Mouse (Mus musculus) c-Kit-positive CD71-positive TER-119-positive erythroid progenitor cells, embryonic 14.5 days (primary cell): ENCODE results near the gene Cd63.

ENCODE experiments used
- DNase-seq: peaks from one replicate; pipeline ENCODE4 v3.0.0-alpha.2; 2013; ENCODE audit warnings: low spot score

The Cd63 gene

DNA sequence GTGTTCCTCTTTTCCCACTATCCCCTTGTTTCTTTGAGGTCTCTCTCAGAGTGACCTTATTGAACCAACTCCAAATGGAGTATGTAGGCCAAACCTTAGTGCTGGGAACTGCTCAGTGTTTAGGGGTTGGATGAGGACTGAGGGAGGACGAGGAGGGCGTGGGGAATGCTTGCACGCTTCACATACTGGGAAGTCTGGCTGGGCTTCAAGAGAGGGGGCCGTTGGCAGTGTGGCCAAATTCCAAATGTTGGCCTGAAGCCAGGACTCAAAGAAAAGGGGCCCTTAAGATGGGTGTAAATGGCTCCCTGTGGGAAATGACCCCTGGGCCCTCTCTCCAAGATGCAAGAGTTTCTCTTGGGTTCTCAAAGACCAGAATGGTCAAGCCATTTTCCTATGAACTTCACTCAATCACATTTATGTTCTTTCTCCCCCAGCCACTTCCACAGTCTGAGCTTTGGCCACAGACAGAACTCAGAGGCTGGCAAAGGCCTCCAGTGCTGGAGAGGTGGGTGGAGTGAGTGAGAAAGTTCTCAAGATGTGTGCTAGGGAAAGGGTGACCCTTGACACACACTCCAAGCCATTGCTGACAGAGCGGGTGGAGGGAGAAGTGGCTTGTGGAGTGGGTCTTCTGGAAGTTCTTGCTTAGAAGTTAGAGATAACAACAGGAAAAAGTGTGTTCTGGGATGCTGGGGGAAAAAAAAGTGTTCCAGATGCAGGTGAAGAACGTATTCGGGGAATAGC, 29.0 kb downstream of the Cd63 start:
- no peak for DNase-seq

DNA sequence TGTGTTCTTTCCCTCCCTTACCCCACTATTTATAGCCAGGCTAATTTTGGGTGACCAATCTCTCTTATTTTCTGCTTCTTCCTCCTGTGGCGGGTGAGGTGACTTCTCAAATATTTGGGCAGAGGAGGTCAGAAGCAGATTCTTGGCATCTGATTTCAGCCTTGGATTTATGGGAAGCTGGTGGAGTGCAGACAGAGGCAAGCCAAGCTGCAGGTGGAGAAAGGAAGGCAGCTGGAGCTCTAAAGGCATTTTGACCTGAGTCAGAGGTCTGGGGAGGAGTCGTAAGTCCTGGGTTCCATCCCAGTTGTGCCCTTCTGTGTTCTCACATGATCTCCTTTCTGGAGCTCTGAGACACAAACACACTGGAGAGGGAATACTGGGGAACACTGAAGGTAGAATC, 30.7 kb downstream of the Cd63 start:
- no peak for DNase-seq

DNA sequence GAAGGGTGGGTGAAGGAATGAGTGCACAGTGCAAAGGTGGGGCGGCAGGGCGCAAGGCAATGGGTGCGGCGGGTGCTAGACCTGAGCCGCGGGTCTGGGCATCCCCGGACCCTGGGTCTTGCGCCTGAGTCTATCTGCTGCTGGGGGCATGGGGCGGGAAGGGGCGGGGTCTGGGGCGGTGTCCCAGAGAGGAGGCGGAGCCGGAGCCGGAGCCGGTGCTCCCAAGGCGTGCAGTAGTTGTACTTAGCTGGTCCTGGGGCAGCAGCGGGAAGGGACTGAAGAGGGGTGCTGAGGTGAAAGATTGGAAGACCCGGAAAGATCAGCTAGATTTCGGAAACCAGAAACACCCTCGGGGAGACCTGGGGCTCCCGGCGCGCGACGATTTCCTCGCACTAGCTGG, 32.8 kb downstream of the Cd63 start, which contains the start of gene Itga7:
Itga7 (plus strand) TSS at position 245 of the 400 bp plus-strand sequence.
- no peak for DNase-seq

DNA sequence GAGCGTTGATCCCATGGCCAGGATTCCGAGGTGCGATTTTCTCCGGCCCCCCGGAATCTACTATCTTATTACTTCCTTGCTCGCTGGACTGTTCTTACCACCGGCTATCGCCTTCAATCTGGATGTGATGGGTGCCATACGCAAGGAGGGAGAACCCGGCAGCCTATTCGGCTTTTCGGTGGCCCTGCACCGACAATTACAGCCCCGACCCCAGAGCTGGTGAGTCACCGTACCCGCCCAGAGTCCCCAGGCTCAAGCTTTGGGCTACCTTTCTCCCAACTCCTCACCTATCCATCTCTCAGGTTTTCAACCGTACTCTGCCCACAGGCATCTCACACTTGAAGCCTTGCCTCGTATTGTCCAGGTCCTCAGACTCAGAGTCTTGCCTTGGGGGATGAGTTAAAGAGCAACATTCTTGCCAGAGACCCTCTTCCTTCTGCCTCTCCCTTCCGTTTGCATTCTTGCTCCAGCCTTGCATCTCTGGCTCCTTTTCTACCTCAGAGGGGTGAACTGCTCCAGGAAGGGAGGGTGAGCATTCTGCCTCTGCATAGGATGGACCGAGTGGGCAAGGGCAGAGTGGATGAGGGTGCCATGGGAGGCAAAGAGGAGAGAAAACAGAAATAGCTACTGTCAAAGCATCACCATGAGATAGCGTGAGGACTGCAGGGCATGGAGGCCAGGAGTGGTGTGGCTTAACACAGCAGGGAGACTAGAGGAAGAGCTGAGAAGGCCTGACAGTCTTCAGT, 33.4 kb downstream of the Cd63 start:
- no peak for DNase-seq

DNA sequence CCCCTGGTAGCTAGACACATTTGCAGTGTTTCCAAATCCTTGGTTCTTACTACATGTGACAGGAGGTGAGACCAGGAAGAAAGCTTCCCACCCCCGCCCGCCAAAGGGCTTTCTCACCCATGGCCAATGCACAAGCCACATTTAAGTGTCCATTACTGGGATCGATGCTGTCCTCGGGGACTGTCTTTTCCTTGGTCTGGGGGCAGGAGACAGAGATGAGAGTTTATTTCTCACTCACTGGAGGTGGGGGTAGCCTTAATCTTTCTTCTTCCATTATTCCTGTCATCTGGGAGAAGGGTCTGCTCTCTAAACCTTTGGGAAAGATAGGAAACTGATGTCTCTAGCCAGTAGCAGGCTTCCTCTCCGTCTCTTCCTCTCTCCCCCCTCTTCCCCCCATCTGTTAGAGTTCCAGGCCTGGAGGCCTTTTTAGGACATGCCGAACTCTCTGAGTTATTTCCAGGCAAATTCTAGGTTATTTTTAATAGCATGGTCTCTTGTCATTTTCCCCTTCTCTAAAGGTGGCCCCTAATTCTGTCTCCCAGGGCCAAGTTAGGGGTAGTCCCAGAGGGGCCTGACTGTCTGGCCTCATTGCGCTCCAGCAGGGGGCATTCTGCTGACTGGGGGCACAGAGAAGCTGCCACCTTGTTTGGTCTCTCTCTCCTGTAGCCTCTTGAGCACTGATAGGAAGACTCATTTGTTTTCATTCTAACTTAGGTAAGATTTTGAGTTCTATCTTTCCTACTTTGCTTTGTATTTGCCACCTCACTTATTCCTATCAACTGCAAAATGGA, 34.4 kb downstream of the Cd63 start:
- no peak for DNase-seq

DNA sequence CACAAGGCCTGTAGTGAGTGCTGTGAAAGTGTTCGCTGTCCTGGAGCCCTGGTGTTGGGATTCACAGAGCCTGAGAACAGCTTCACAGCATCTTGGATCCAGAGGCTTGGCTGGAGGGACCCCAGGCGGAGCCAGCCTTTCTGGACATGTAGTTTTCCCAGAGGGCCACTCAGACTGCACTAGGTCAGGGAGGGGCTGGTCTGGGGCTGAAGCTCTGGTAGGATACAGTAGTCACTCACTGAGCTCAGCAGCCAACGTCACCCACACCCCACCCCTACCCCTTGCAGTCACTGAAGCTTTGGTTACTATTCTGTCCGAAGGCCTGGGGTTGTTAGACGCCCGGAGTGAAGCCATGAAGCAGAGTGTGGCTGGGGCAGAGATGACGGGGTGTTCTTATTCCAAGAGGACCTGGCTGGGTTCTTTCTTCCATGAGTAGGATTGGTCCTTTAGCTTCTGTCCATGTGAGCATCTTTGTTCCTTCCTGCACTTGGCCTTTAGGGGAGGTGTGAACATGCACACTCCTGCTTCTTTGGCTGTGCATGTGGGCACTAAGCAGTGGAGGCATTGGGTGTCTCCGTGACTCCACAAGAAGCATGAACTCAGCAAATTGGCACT, 35.1 kb downstream of the Cd63 start:
- no peak for DNase-seq

DNA sequence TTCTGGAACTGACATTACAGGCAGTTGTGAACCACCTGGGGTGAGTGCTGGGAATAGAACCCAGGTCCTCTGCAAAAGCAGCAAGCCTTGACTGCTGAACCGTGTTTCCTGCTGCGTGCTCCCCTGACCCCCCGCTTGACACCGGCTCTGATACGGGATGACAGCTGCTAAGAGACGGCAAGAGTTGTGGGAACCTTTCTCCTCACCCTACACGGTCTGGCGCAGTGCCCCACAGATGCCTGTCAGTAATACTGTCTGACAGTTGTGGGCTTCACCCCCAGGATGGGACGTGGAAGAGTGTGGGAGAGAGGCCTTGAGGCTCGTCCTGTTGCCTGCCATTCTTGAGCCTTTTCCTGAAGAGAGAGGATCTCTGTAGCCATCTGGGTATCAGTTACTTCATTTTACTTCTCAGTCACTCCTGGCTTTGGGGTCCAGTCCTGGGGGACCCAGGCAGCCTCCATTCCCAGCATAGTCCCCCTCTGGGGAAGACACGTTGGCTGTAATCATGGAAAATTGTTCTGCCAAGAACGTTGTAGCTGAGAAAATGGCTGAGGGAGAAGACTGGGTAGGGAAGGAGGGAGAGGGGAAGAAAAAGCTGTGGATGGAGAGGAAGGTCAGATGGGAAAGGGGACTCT, 37.1 kb downstream of the Cd63 start:
- DNase-seq, result no peak

DNA sequence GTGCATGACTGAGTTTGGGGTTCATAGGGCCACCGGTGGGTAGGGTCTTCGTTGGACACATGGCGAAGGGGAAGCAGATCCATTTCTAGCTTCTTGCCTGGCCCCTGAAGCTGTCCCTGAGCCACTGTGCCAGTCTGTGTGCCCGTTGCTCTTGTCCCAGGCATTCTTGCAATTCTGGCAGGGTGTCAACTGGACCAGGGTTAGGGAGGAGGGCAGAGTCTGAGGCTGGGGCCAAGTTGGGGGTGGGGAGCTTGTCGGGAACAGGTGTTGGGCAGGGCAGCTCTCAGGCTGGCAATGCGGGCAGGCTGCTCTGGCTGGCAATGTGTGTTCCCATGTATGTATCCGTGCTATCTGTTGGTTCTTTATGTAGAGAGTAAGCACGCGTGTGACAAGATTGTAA, 37.7 kb downstream of the Cd63 start:
- no peak for DNase-seq

DNA sequence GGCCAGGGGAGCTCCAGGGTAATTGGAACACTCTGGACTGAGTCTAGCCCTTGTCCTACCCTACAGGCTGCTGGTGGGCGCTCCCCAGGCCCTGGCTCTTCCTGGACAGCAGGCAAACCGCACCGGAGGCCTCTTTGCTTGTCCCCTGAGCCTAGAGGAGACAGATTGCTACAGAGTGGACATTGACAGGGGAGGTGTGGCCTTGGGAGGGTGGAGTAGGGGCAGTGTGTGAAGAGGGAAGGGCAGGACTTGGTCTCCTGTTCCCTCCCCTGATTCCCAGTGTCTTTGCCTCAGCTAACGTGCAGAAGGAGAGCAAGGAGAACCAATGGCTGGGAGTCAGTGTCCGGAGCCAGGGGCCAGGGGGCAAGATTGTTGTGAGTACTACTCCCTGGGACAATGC, 38.2 kb downstream of the Cd63 start:
- no peak for DNase-seq

DNA sequence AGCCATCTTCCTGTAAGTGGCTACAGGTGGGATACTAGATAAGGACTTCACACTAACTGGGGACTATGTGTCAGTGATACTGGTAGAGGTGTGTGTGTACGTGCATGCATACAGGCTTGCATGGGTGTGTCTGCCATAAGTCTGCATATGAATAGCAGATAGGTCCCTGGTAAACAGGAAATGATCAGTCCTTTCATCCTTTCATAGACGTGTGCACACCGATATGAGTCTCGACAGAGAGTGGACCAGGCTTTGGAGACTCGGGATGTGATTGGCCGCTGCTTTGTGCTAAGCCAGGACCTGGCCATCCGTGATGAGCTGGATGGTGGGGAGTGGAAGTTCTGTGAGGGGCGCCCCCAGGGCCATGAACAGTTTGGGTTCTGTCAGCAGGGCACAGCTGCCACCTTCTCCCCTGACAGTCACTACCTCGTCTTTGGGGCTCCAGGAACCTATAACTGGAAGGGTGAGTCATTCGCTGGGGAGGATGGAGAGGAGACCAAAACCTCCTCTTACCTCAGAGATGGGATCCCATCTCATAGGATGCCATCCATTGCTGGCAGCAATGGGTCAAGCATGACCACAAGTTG, 39.8 kb downstream of the Cd63 start:
- no peak for DNase-seq

DNA sequence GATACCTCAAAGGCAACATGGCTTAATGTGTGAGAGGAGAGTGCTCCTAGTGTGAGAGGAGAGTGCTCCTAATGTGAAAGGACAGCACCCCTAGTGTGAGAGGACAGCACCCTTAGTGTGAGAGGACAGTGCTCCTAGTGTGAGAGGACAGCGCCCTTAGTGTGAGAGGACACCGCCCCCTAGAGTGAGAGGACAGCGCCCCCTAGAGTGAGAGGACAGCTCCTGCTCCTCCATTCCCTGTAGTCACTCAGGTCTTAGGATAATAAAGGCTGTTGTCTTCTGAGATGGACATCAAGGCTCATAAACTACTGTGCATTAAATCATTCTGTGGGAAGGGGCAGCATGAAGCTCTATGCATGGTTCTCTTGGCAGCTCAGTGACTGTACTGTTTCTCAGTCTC, 44.9 kb downstream of the Cd63 start:
- peak; percentile 14 for DNase-seq

DNA sequence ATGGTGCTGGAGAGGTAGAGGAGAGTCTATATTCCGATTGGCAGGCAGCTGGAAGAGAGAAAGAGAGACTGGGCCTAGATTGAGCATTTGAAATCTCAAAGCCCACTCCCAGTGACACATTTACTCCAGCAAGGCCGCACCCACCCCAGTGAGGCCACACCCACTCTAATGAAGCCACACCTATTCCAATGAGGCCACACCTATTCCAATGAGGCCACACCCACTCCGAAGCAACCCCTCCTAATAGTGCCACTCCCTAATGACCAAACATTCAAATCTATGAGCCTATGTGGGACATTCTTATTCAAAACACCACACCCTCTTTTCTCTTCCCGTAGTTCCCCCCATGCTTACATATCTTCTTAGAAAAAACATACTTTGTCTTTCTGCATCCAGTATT, 46.7 kb downstream of the Cd63 start:
- DNase-seq, result no peak

DNA sequence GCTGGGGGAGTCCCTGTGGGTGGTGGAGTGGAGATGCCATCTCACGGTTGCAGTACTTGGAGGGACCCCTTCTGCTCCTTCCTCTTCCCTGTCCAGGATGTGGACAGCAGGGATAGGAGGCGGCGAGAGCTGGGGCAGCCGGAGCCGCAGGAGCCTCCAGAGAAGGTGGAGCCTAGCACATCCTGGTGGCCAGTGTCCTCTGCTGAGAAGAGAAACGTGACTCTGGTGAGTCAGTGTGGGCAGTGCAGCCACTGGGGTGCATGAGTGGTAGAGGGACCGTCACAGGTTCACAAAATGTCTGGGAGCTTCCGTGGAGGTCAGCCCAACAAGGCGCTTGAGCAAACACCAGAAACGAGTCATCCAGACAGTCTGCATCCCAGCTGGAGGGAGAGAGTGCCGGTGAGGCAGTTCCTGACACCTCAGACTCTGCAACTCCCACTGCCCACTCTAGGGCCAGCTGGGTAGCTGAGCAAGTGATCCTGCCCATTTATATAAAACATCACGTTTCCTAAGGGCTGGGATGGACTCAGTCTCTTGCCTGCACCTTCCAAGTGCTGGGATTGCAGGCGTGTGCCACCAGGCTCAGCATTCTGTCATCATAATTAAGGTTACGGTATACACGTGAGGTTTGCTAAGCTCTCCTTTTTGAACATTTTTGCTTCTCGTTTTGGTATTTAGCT, 49.6 kb downstream of the Cd63 start:
- no peak for DNase-seq

DNA sequence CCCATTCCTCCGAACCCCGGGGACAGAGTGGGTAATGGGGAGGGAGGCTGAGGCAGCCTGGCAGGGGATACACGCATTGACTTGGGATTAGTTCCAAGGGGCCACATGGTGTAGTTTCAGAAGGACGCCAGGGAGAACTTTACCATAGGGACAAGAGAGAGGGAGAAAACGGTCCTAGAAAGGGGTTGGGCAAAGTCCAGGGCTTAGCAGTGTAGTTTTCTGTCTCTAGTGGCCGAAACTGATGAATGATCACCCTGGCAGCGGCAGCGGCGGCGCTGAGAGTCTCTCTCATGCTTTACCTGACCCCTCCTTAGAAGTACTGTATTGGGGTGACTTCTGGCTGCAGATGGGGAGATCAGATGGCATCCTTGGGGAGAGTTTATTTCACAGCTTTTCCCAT, 57.6 kb downstream of the Cd63 start:
- DNase-seq, result no peak

DNA sequence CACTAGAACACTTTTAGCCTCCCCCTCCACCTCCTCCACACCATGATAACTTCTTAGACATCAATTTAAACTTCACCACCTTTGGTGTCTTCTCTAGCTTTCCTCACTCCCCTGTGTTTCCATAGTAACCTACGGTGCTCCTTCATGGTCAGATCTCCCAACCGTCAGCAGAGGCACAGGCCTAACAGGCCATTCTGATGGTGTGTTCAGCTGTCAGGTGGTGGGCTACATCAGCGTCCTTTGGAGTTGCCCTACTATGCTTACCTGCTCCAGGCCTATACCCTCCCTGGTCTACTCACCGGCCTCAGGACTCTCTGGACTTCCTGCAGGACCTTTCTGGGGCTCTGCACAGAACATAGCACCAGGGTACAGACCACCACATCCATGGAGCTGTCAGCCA, 59.4 kb downstream of the Cd63 start:
- no peak for DNase-seq

DNA sequence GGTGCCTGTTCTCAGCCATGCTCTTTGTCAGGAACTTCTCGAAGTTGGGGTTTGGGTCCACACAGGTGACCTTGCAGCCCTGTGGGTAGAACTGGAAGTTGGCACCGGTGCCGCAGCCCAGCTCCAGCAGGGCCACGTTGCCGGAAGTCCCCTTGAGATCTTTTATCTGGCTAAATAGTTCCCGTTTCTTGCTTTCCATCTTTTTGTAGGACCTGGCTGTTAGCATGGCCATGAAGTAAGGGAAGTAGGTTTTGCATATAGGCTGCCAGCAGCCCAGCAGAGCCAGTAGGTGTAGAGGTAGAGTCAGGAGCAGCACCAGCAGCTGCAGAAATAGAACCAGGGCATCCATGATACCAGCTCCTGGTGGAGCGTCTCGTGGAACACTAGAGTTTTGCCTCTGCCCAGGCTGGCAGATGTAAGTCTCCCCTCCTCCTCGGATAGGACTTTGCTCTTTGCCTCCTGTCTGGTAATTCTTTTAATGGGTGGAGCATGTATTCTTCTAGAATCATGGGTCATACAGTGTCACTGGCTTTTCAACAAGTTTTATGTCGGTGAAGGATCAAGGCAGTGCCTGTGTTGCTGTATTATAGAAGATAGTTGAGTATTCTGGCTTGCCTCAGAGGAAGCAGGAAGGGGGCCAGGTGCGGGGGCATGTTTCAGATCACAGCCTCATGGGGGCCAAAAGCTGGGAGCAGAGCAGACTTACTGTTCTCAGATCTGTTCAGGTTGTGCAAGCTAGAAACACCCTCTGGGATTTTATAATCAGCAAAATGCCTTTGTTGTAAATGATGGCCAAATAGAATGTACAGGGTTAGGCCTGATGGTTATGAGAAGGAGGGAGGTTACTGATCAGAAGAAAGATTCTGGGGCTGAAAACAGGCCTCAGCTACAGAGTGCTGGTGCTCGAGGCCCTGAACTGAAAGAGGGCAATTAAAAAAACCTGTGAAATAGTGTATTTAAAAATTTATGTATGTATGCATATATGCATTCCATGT, 60.1 kb downstream of the Cd63 start, which contains the start of gene Mettl7b:
Mettl7b (minus strand) TSS at position 399 of the 995 bp plus-strand sequence.
- DNase-seq, result no peak
